Mouse (Mus musculus) forebrain, postnatal 0 days (tissue): ENCODE measurements at regions not wholly inside any gene's neighbourhood (a gene's known extent, or its start where the extent isn't known, plus 50 kb on each side); places are given as distances from the start of the nearest gene placed in this dataset.

ENCODE experiments used
- ATAC-seq: fragments of 200-750 bp; cut with Nextera tagmentation; 2 replicates; pipeline ENCODE4 v1.8.0; 2017; ENCODE audit warnings: mild to moderate bottlenecking, moderate library complexity
- DNase-seq: peaks from one replicate; pipeline ENCODE4 v3.0.0-alpha.2; 2015
- H3K27ac ChIP-seq: fragments of 300-500 bp; sonication (generic); 2 replicates; pipeline ENCODE4 v1.5.1; 2014; ENCODE audit warnings: low read depth, mild to moderate bottlenecking, antibody characterized with exemption, low read length, moderate library complexity, mixed read lengths
- H3K27me3 ChIP-seq: fragments of 300-500 bp; sonication (generic); 2 replicates; pipeline ENCODE4 v1.6.1; 2014; ENCODE audit warnings: mild to moderate bottlenecking, low read length, mixed read lengths; ENCODE audit not compliant: insufficient read depth
- H3K36me3 ChIP-seq: fragments of 300-500 bp; sonication (generic); 2 replicates; pipeline ENCODE4 v1.6.1; 2014; ENCODE audit warnings: mild to moderate bottlenecking, moderate library complexity; ENCODE audit not compliant: insufficient read depth
- H3K4me1 ChIP-seq: fragments of 300-500 bp; sonication (generic); 2 replicates; pipeline ENCODE4 v1.6.1; 2014; ENCODE audit warnings: antibody characterized with exemption; ENCODE audit not compliant: insufficient read depth
- H3K4me2 ChIP-seq: fragments of 300-500 bp; sonication (generic); 2 replicates; pipeline ENCODE4 v1.6.1; 2014; ENCODE audit warnings: low read depth, mild to moderate bottlenecking, moderate library complexity
- H3K4me3 ChIP-seq: fragments of 300-500 bp; sonication (generic); 2 replicates; pipeline ENCODE4 v1.5.1; 2014; ENCODE audit warnings: low read depth, low read length, mixed read lengths
- H3K9ac ChIP-seq: fragments of 300-500 bp; sonication (generic); 2 replicates; pipeline ENCODE4 v1.6.1; 2014; ENCODE audit warnings: mild to moderate bottlenecking
- H3K9me3 ChIP-seq: fragments of 300-500 bp; sonication (generic); 2 replicates; pipeline ENCODE4 v1.6.1; 2016; ENCODE audit warnings: low read length
- CTCF ChIP-seq: sonication (generic); IDR thresholded peaks from 2 replicates; pipeline ENCODE4 v1.5.1; 2016; ENCODE audit warnings: antibody characterized with exemption, control low read depth, low read depth
- WGBS: fragments of 180-500 bp; shearing (Covaris S2); extraction: QIAGEN DNeasy Blood & Tissue Kit; methylation state at CpG from one replicate; pipeline ENCODE4 v1.1.7; 2014; 5-methylcytosine and 5-hydroxymethylcytosine counted together

DNA sequence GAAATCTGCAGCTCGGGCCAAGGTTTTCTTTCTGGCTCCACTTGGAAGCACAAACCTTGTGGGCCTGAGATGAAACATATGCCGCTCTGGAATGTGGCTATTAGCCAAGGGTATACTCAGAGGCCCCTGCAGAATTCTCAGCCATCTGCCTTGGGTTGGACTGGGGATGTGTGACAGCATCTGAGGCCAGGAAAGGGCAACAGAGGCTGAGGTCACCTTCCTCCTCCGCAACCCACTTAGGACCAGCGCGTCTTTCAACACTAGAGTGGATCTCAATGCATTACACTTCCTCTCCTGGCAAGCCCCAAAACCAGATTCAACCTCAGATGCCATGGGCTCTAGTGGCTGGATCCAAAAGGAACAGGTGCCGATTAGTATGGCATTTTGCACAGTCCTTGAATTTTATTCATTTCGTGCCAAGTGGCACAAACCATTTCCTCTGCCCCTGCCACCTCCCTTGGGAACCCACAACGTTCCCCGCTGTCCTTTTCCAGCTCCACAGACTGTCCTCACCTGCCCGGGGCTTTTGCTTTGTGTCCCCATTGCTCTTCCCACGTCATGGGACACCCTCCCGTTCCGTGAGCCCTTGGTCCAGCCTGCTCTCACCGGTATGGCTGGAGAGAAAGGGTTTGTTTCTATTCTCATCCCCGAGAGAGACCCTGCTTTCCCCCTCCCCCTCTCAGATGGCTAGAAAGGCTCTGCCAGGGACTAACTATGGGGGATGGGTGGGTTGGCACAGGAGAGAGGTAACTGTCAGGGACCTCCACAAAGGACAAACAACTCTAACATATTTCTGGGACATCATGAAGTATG is 68.4 kb downstream of the Rpusd4 start:
- Histone ChIP-seq H3K9me3 (no peaks in the 10 kb centered on the region), H3K27me3 (peaks cover 4% of the 10 kb centered on the region), H3K9ac (no peak overlapping the region), H3K4me3 (no peak overlapping the region), H3K4me2 (0 out of 2 replicates have a peak overlapping the region, but pooled peaks have one; percentile 23), H3K4me1 (peaks cover 6% of the 10 kb centered on the region; the same call in 1 of the 2 replicates), H3K27ac (no peak overlapping the region), H3K36me3 (no peaks in the 10 kb centered on the region)
- DNase-seq, result peak; percentile 52
- ATAC-seq, result peak; percentile 45
- TF ChIP-seq CTCF, result no peak
- 23% methylated on average over 15 of the region's 15 CpGs for WGBS

- ATAC-seq (no peak), DNase-seq (no peak)
- no peak overlapping the region for H3K4me3 ChIP-seq
- no peak overlapping the region for H3K9ac ChIP-seq
- WGBS, result 57% methylated on average over 5 of the region's 5 CpGs
- no peaks in the 10 kb centered on the region for H3K36me3 ChIP-seq
- peaks cover 4% of the 10 kb centered on the region for H3K27me3 ChIP-seq
- no peak for TF ChIP-seq CTCF
- peaks cover 6% of the 10 kb centered on the region; the same call in 1 of the 2 replicates for H3K4me1 ChIP-seq
- no peak overlapping the region for H3K4me2 ChIP-seq
- no peaks in the 10 kb centered on the region for H3K9me3 ChIP-seq
- no peak overlapping the region for H3K27ac ChIP-seq
These were observed 69.0 kb downstream of the Rpusd4 start for GRCm38 (mm10) chr9:35336701-35337055.

DNA sequence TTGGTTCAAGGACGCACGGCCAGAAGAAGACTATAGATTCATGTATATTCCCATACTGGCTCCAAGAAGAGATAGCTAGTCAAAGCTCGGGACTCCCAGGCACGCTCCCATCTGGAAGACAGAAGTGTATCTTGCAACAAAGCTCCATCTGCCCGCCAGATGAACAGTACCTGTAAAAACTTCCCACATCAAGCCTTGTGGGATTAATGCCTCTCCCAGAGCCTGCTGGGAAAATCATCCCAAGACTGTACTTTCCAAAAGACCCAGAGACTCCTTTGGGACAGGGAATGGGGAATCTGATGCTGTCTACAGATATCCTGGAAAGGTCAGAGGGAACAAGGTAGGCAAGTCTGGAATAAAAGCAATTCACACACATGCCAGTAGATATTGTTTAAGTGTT is 71.2 kb downstream of the Rpusd4 start:
- Histone ChIP-seq H3K9ac (no peak overlapping the region), H3K36me3 (no peaks in the 10 kb centered on the region), H3K27me3 (no peaks in the 10 kb centered on the region; the same call in 1 of the 2 replicates), H3K4me2 (no peak overlapping the region), H3K4me1 (peaks cover 6% of the 10 kb centered on the region; the same call in 1 of the 2 replicates), H3K4me3 (no peak overlapping the region), H3K27ac (no peak overlapping the region), H3K9me3 (no peaks in the 10 kb centered on the region)
- no peak for DNase-seq
- WGBS, result 91% methylated on average over 5 of the region's 5 CpGs
- no peak for TF ChIP-seq CTCF
- no peak for ATAC-seq

DNA sequence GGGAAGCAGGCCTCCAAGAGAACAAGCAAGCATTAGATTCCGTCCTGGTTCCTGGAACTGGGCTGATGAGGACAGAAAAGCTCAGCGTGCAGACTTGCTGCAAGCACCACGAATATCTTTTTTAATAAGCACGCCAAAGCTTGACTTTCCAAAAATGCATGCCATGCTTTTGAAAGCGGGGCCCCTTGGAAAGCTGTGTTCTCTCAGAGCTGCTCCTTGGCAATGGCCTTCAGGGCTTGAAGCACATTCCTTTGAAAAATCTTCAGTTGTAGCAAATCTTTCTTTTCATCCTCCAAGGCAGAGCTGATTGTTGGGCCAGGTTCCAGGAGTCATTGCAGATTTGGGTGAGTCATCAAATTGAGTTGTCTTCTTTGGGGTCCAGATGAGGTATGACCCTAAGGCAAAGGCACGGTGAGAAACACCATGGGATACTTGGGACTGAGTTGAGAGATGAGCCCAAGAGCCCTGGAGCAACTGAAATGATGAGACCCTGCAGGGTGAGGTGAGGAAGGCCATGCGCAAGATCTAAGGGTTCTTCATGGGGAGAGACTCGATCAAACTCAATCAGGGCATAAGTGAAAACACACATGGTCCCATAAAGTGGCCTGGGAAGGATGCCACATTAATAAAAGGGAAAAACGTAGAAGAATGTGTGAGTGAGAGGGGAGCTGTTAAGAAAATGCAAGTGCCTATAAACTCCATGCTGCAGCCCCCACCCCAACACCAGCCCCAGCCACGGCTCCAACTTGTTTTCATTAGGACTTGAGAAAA is 72.0 kb downstream of the Rpusd4 start:
- 69% methylated on average over 10 of the region's 10 CpGs for WGBS
- Histone ChIP-seq H3K4me3 (no peak overlapping the region), H3K36me3 (no peaks in the 10 kb centered on the region), H3K27ac (no peak overlapping the region), H3K4me1 (peaks cover 6% of the 10 kb centered on the region; the same call in 1 of the 2 replicates), H3K4me2 (no peak overlapping the region), H3K9ac (no peak overlapping the region), H3K9me3 (no peaks in the 10 kb centered on the region), H3K27me3 (no peaks in the 10 kb centered on the region; the same call in 1 of the 2 replicates)
- DNase-seq, result no peak
- ATAC-seq, result no peak
- no peak for TF ChIP-seq CTCF

GRCm38 (mm10) chr9:35340263-35340573 is 72.6 kb downstream of the Rpusd4 start:
- Histone ChIP-seq H3K27ac (no peak overlapping the region), H3K4me2 (no peak overlapping the region), H3K36me3 (no peaks in the 10 kb centered on the region), H3K4me1 (peaks cover 6% of the 10 kb centered on the region; the same call in 1 of the 2 replicates), H3K9me3 (no peaks in the 10 kb centered on the region), H3K9ac (no peak overlapping the region), H3K27me3 (no peaks in the 10 kb centered on the region; the same call in 1 of the 2 replicates), H3K4me3 (no peak overlapping the region)
- TF ChIP-seq CTCF, result no peak
- 92% methylated on average over 4 of the region's 4 CpGs for WGBS
- DNase-seq (no peak), ATAC-seq (no peak)

DNA sequence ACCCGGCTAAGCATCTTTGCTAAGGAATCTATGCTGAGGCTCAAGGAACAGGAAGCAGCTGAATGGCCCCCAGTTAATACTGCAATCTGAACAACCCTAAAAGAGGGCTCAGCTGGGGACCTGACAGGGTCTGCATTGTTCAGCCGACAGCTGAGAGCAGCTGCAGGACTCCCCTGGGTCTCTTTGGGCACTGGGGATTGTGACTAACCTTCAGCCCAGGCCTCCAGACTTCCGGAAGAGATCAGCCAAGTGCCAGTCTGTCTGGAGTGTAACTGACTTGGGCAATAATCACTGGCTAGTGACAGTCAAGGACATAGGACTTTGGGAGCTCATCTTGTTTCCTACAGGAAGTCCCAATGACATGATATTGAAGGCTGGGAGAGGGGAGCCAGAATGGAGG is 73.1 kb downstream of the Rpusd4 start:
- no peaks in the 10 kb centered on the region for H3K9me3 ChIP-seq
- 34% methylated on average over 3 of the region's 3 CpGs for WGBS
- no peak overlapping the region for H3K27ac ChIP-seq
- no peaks in the 10 kb centered on the region for H3K36me3 ChIP-seq
- H3K4me1 ChIP-seq, result peaks cover 5% of the 10 kb centered on the region; the same call in 1 of the 2 replicates
- H3K4me2 ChIP-seq, result no peak overlapping the region
- peak; percentile 4 for DNase-seq
- H3K9ac ChIP-seq, result no peak overlapping the region
- no peak for TF ChIP-seq CTCF
- H3K4me3 ChIP-seq, result no peak overlapping the region
- H3K27me3 ChIP-seq, result no peaks in the 10 kb centered on the region; the same call in 1 of the 2 replicates
- peak; percentile 32; the same call in 1 of the 2 replicates for ATAC-seq

- WGBS, result 69% methylated on average over 5 of the region's 5 CpGs
- no peak for DNase-seq
These were observed 73.7 kb downstream of the Rpusd4 start for GRCm38 (mm10) chr9:35341386-35341785.

More at GRCm38 (mm10) chr9:35341386-35341785, 73.7 kb downstream of the Rpusd4 start:
- no peak for TF ChIP-seq CTCF
- H3K4me3 ChIP-seq, result no peak overlapping the region
- no peaks in the 10 kb centered on the region; the same call in 1 of the 2 replicates for H3K27me3 ChIP-seq
- ATAC-seq, result no peak
- H3K4me1 ChIP-seq, result no peaks in the 10 kb centered on the region; the same call in 1 of the 2 replicates
- no peak overlapping the region for H3K4me2 ChIP-seq
- no peaks in the 10 kb centered on the region for H3K9me3 ChIP-seq
- H3K9ac ChIP-seq, result no peak overlapping the region
- no peak overlapping the region for H3K27ac ChIP-seq
- H3K36me3 ChIP-seq, result no peaks in the 10 kb centered on the region
